Mouse (Mus musculus) ovary, adult 18-20 months (tissue): ENCODE measurements around the gene Dgat2.

Experiments
- DNase-seq: peaks from one replicate; pipeline ENCODE4 v3.0.0; 2022; ENCODE audit warnings: low spot score, mixed read lengths

The Dgat2 gene

DNA sequence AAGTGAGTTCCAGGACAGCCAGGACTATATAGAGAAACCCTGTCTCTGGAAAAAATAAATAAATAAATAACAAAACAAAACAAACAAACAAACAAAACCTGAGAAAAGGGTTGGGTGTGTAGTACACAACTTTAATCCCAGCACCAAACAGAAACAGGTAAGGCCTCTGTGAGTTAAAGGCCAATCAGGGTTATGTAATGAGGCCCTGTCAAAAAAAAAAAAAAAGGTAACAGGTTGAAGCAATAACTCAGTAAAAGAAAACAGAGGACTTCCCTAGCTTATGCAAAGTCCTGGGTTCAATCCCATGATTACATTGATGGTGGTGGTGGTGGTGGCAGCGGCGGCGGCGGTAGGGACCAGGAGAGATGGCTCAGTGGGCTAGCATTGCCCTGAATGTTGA lies 45.0 kb downstream of the Dgat2 start:
- no peak for DNase-seq

DNA sequence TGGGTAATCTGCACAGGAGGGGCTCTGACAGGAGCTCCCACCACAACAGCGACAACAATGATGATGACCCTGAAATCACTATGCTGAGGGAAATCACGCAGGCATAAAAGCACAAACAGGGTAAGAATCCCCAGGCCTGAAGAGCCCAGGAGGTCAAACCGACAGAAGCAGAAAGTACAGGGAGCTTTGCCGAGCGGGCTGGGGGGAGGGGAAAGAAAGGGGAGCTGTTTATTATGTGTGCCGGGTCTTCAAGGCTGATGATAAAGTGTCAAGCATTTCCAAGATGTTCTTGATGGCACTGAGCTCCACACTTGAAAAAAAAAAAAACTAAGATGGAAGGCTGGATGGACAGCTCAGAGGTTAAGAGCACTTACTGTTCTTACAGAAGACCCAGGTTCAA lies 45.7 kb downstream of the Dgat2 start:
- peak; percentile 54 for DNase-seq

GRCm38 (mm10) chr7:99133811-99134402 lies 48.6 kb downstream of the Dgat2 start:
- DNase-seq = no peak

- DNase-seq = no peak
Measured at GRCm38 (mm10) chr7:99132597-99132996, 49.9 kb downstream of the Dgat2 start.

DNA sequence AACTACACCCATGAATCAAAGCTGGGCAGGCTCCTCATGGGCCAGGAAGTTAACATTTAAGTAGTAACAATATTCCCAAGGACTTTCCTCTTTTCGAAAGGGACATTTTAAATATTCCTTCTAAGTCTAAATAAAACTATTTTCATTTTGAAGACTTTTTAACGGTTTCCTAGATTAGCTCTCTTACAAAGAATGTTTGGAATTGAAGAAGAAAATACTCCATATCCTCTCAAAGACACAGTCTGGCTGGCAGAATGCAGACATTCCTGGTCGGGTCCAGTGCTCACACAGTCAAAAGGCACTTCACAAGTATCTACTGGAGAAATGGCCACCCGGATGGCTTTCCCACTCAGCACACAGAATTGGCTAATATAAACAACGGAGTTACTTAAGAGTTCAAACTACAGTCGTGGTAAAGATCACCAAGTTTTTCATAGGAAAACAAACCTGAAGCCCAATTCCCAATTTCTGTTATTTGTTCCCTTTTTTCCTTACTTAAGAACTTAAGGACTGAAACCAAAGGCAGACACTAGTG lies 50.6 kb downstream of the Dgat2 start:
- DNase-seq = no peak

GRCm38 (mm10) chr7:99128965-99129364 lies 53.6 kb downstream of the Dgat2 start:
- DNase-seq = no peak

- no peak for DNase-seq
Measured at GRCm38 (mm10) chr7:99128020-99128950, 54.2 kb downstream of the Dgat2 start.

- DNase-seq = no peak
Measured at GRCm38 (mm10) chr7:99126057-99126456, 56.5 kb downstream of the Dgat2 start.

GRCm38 (mm10) chr7:99122651-99123050 lies 59.9 kb downstream of the Dgat2 start:
- no peak for DNase-seq

DNA sequence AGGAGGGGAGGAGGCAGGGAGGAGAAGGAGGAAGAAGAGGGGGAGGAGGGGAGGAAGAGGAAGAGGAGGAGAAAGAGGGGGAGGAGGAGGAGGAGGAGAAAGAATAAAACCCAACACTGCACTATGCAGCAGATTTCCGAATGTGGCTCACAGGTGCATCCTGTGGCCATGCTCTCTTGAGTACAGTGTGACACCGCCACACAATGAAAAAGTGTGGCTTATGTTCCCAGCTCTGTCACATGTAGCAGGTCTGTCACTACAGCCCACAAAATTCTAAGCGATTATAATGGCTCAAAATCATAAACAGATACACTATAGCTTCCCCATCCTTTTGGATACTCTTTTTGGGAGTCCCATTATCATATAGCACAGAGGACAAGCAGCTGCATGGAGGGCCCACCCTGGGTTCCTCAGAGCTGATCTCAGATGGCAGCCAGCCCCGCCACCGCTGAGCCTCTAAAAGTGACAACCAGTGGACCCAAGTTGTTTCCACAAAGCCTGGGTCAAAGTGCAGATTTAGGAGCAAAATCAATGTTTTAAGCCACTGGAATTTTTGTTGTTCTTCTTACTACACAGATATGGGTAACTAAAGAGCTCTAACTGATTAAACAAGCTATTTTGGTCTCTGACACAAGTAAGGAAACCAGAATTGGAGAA lies 61.5 kb downstream of the Dgat2 start:
- DNase-seq = no peak

DNA sequence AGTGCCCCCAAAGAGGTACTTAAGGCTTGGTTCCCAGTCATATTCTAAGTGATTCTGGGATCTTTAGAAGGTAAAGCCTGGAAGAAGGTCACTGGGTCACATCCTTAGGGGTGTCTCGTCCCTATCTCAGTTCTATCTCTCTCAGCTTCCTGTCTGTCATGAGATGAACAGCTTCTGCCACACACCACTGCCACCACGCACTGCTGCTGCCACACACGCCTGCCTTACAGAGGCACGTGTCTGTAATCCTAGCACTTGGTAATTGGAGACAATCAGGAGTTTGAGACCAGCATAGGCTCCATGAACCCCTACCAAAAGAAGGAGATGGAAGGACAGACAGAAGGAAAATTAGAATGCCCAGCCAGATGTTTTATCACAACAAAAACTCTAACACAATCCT lies 62.4 kb downstream of the Dgat2 start:
- DNase-seq = no peak

DNA sequence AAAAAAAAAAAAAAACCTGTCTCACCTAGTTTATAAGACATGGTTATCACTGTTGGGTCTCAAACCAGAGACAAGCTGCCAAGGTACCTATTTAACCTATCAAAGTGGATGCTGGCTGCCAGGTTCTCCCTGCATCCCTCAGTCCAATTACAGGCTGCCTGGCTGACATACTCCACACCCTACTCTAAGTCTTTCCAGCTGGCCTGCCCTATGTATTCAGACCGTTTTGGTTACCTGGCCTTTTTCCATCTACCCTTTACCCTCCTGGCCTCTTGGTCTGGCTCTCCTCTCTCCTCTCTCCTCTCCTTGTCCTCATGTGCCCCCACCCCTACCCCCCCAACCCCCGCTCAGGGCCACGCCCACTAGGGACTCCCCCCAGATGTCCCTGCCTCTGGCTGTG lies 65.7 kb downstream of the Dgat2 start:
- no peak for DNase-seq

DNA sequence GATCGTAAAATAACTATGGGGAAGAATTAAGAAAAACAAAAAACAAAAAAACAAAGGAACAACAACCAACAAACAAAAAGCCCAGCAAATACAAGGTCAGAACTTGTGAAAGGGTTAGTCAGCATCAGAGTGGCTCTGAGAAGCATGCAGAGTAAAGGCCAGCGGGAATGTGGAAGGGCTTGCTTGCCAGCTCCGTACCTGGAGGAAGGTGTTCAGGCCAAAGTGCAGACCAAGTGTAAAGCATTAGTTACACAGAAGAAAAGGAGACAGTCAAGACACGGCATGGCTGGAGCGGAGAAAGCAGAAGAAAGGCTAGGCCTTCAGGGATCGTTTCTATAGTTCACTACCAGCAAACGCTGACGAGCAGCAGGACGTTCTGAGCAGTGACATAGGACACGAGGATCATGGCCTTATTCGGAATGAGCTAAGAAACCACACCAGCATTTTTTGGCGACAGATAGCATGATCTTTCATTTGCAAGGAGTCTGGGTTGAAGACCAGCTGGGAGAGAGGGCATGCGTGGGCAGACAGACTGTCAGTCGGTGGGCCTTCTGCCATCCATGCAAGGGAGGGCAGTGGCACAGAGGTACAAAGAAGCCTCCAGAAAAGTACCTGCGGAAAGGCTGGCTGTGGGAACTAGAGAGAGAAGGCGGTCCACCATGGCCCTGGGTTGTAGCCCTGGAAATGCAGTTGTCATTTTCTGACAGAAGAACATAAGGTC lies 68.4 kb downstream of the Dgat2 start:
- DNase-seq = no peak

- no peak for DNase-seq
Measured at GRCm38 (mm10) chr7:99107566-99107965, 75.0 kb downstream of the Dgat2 start.

- DNase-seq = no peak
Measured at GRCm38 (mm10) chr7:99106714-99107270, 75.7 kb downstream of the Dgat2 start.
